ENCODE assay signal across 9 mouse cellular contexts in genomic region chr15:103352856-103353255, GRCm38 (mm10). TPM values are rescaled to one million over a fixed set of nuclear protein-coding genes. Genes with fewer than 3 reads are reported as not detected.
DNase-seq lines count a peak whose midpoint lies in the region; ATAC-seq and TF ChIP-seq lines count a peak whose summit lies in the region.
"Had no signal": no experiment of that assay in that cellular context is flagged by ENCODE, and none has a peak within 500 bp of the region (broad histone marks: within the 10 kb centered on the region; RNA-seq: fewer than 3 reads in every experiment).

No protein-coding gene starts in this region.

- no peak overlapping the region for H3K9ac ChIP-seq in kidney, embryonic 16.5 days (replicated peaks; ENCODE audit: low read length)
- no peak overlapping the region for H3K9ac ChIP-seq in liver, embryonic 16.5 days (ENCODE audit: low read depth, low read length)
- H3K9ac ChIP-seq: embryonic facial prominence, embryonic 15.5 days had no signal

- peaks cover 55% of the 10 kb centered on the region for H3K36me3 ChIP-seq in kidney, embryonic 16.5 days (ENCODE audit: insufficient read depth, low read length)
- H3K36me3 ChIP-seq in E14TG2a.4 (ENCODE audit: insufficient read depth, low read length): peaks cover 100% of the 10 kb centered on the region
- peaks cover 31% of the 10 kb centered on the region for H3K36me3 ChIP-seq in liver, embryonic 16.5 days (ENCODE audit: control insufficient read depth, insufficient read depth)

- no peaks in the 10 kb centered on the region for H3K4me1 ChIP-seq in kidney, embryonic 16.5 days (ENCODE audit: insufficient read depth, low read length)
- peaks cover 25% of the 10 kb centered on the region for H3K4me1 ChIP-seq in E14TG2a.4 (replicated peaks; ENCODE audit: low read depth, low read length)
- no peaks in the 10 kb centered on the region for H3K4me1 ChIP-seq in liver, embryonic 16.5 days (ENCODE audit: control insufficient read depth, low read depth, low read length)

- ATAC-seq in kidney, embryonic 16.5 days (ENCODE audit: low FRiP score, low TSS enrichment): no peak; the same call in 1 of the 2 replicates
- ATAC-seq in liver, embryonic 16.5 days (ENCODE audit: low read depth): 0 out of 2 replicates have a peak, but pooled peaks have one; percentile 15

- no peak overlapping the region for H3K4me3 ChIP-seq in kidney, embryonic 16.5 days (ENCODE audit: low read length)
- no peak overlapping the region for H3K4me3 ChIP-seq in E14TG2a.4 (replicated peaks; ENCODE audit: low read length)
- H3K4me3 ChIP-seq in liver, embryonic 16.5 days (ENCODE audit: low read depth, low read length): no peak overlapping the region
- H3K4me3 ChIP-seq: embryonic facial prominence, embryonic 15.5 days had no signal

- intact Hi-C loops in heart, postnatal 14 days (cut with DNase I): loop anchor here (1.0 kb wide), 1 partner anchor 35 kb away; no protein-coding TSS in a partner anchor

- H3K27ac ChIP-seq in kidney, embryonic 16.5 days (ENCODE audit: low read length): no peak overlapping the region
- H3K27ac ChIP-seq in liver, embryonic 16.5 days (ENCODE audit: low read length): no peak overlapping the region
- H3K27ac ChIP-seq: embryonic facial prominence, embryonic 15.5 days had no signal

- peak; percentile 87 for TF ChIP-seq CTCF in E14TG2a.4 (conservative IDR thresholded peaks at IDR 0.05; ENCODE audit: low read length)
- peak; percentile 84 for TF ChIP-seq CTCF in brain, embryonic 14.5 days (IDR thresholded peaks at IDR 0.05; ENCODE audit: borderline replicate concordance, extremely low read depth, insufficient read depth, insufficient read length)

- H3K4me2 ChIP-seq in kidney, embryonic 16.5 days (replicated peaks; ENCODE audit: low read depth, low read length): no peak overlapping the region
- H3K4me2 ChIP-seq in liver, embryonic 16.5 days (ENCODE audit: low read depth, low read length): no peak overlapping the region
- H3K4me2 ChIP-seq: embryonic facial prominence, embryonic 15.5 days had no signal

- 35% methylated on average over 4 of the region's 4 CpGs for WGBS in kidney, embryonic 16.5 days
- WGBS in liver, embryonic 16.5 days (ENCODE audit: insufficient replicate concordance): 36% methylated on average over 4 of the region's 4 CpGs

- no peak for TF ChIP-seq POLR2A in brain, embryonic 14.5 days (IDR thresholded peaks at IDR 0.05; ENCODE audit: borderline replicate concordance, extremely low read depth, insufficient read depth, insufficient read length, poor library complexity, severe bottlenecking)

- DNase-seq in kidney, adult 9 months: peak; percentile 50
- peak; percentile 75 for DNase-seq in brain, embryonic 14.5 days (ENCODE audit: low read depth)
- peak; percentile 64 to 77 for DNase-seq in heart, postnatal 14 days
- peak; percentile 79 for DNase-seq in retina, postnatal 1 day
- no peak for DNase-seq in frontal cortex, postnatal 10 days (ENCODE audit: low spot score in 2 of 2)

- no peaks in the 10 kb centered on the region for H3K27me3 ChIP-seq in kidney, embryonic 16.5 days (ENCODE audit: insufficient read depth, low read length)
- no peaks in the 10 kb centered on the region for H3K27me3 ChIP-seq in E14TG2a.4 (ENCODE audit: insufficient read depth, low read length)
- no peaks in the 10 kb centered on the region for H3K27me3 ChIP-seq in liver, embryonic 16.5 days (ENCODE audit: control insufficient read depth, insufficient read depth, low read depth, low read length)
- H3K27me3 ChIP-seq: embryonic facial prominence, embryonic 15.5 days had no signal

- H3K9me3 ChIP-seq in kidney, embryonic 16.5 days (ENCODE audit: low read length): no peaks in the 10 kb centered on the region
- H3K9me3 ChIP-seq in E14TG2a.4 (ENCODE audit: low read length): no peaks in the 10 kb centered on the region
- no peaks in the 10 kb centered on the region for H3K9me3 ChIP-seq in liver, embryonic 16.5 days (replicated peaks; ENCODE audit: control insufficient read depth, low read length)
- H3K9me3 ChIP-seq: embryonic facial prominence, embryonic 15.5 days had no signal

RNA-seq across cellular contexts. Expression of gene Zfp385a, which starts 13.0 kb away (rescaled TPM):
- polyA plus RNA-seq in kidney, embryonic 16.5 days (2015; fragmentation: Nextera tagmentation; extraction: Ambion mirVana): 12.4 and 14.4 TPM in 2 replicates
- 20.3 and 37.5 TPM in 2 replicates for polyA plus RNA-seq in brain, embryonic 14.5 days (2012; rRNA removed)
- total RNA-seq in heart, postnatal 14 days (2021): 10 to 100 TPM; 16.6 to 18.4 TPM
- 5.5 and 7.0 TPM in 2 replicates for polyA plus RNA-seq in liver, embryonic 16.5 days (2015; fragmentation: Nextera tagmentation; extraction: Ambion mirVana)

RNA-seq across cellular contexts. Expression of gene Itga5, which starts 13.7 kb away (rescaled TPM):
- 40.7 and 44.3 TPM in 2 replicates for polyA plus RNA-seq in kidney, embryonic 16.5 days (2015; fragmentation: Nextera tagmentation; extraction: Ambion mirVana)
- polyA plus RNA-seq in brain, embryonic 14.5 days (2012; rRNA removed): 7.6 and 11.1 TPM in 2 replicates
- total RNA-seq in heart, postnatal 14 days (2021): 10 to 100 TPM; 61.1 to 70.4 TPM
- 18.4 and 19.6 TPM in 2 replicates for polyA plus RNA-seq in liver, embryonic 16.5 days (2015; fragmentation: Nextera tagmentation; extraction: Ambion mirVana)

RNA-seq across cellular contexts. Expression of gene Gpr84, which starts 42.4 kb away (rescaled TPM):
- 0.30 and 0.67 TPM in 2 replicates for polyA plus RNA-seq in kidney, embryonic 16.5 days (2015; fragmentation: Nextera tagmentation; extraction: Ambion mirVana)
- 0.30 and 0.33 TPM in 2 replicates for polyA plus RNA-seq in brain, embryonic 14.5 days (2012; rRNA removed)
- not detected for total RNA-seq in heart, postnatal 14 days (2021)
- polyA plus RNA-seq in liver, embryonic 16.5 days (2015; fragmentation: Nextera tagmentation; extraction: Ambion mirVana): 1.0 and 1.1 TPM in 2 replicates

Comparison
In these comparisons a context has a peak if more than half of its experiments do, and no peak if none do; other contexts are left out.
1. DNase-seq: peak in kidney, adult 9 months (single experiment), brain, embryonic 14.5 days (single experiment), heart, postnatal 14 days (2 of 2) and retina, postnatal 1 day (single experiment); none in frontal cortex, postnatal 10 days (0 of 2).